Mouse (Mus musculus) urinary bladder, postnatal 10 days (tissue): ENCODE data around the gene Arid1a.
"Not testable (repeated sequence)": the region's sequence is repeated elsewhere in the genome, so short reads cannot be mapped to it uniquely, and the experiment has no call there.

Experiments
- DNase-seq: peaks from one replicate; pipeline ENCODE4 v3.0.0; 2022; ENCODE audit warnings: low spot score

The Arid1a gene

GRCm38 (mm10) chr4:133651986-133652385, 104.6 kb downstream of the Arid1a start:
- DNase-seq: no peak

DNA sequence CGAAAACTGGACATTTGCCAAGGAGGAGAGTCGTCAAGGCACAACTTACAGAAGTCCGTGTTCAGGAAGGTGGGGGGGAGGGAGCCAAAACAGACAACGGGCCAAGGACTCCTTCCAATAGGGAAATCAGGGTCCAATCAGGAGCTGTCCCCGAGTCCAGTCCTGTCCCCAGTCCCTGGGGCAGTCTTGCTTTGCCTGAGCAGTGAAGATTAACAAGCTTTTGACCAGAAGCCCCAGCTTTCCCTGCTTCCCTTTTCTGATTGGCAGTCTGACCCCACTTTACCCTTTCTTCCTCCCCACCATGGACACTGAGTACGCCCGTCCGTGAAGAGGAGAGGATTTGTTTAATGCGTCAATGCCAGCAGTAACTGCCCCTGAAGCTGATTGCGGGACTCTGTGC, 105.1 kb downstream of the Arid1a start:
- DNase-seq: no peak

GRCm38 (mm10) chr4:133649989-133650699, 106.4 kb downstream of the Arid1a start, which contains the start of gene Zdhhc18:
Gene Zdhhc18 (minus strand): TSS chr4:133650154.
- no peak for DNase-seq

GRCm38 (mm10) chr4:133649464-133649863, 107.1 kb downstream of the Arid1a start:
- DNase-seq: not testable (repeated sequence)

- DNase-seq: no peak
Measured at GRCm38 (mm10) chr4:133645680-133646079, 110.9 kb downstream of the Arid1a start.

DNA sequence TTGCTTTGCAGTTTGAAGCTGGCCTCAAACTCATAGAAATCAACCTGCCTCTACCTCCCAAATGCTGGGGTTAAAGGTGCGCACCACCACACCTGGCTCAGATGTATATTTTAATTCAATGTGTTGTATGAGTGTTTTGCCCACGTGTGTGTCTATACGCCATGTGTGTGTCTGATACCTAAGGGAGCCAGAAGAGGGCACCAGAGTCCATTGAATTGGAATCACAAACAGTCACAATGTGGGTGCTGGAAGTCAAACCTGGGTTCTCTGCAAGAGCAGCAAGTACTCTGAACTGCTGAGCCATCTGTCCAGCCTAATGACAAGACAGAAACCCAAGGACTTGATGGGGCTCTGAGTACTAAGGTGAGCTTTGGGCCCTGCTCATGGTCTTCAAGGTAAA, 111.4 kb downstream of the Arid1a start:
- DNase-seq: no peak

DNA sequence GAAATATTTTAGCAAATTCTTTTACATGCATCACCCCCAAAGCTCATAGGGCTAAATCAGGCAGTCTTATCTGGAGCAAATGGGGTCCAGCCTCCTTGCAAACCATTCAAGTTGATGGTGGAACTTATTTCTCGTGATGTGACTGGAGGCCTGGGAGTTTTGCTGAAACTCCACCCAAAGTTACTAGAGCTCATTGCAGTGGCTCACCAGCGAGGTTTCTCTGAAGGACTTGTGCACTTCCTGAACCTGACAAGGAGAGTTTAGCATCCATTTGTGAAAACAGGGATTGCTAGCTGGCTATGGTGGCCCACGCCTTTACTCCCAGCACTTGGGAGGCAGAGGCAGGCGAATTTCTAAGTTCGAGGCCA, 122.5 kb downstream of the Arid1a start:
- DNase-seq: no peak

DNA sequence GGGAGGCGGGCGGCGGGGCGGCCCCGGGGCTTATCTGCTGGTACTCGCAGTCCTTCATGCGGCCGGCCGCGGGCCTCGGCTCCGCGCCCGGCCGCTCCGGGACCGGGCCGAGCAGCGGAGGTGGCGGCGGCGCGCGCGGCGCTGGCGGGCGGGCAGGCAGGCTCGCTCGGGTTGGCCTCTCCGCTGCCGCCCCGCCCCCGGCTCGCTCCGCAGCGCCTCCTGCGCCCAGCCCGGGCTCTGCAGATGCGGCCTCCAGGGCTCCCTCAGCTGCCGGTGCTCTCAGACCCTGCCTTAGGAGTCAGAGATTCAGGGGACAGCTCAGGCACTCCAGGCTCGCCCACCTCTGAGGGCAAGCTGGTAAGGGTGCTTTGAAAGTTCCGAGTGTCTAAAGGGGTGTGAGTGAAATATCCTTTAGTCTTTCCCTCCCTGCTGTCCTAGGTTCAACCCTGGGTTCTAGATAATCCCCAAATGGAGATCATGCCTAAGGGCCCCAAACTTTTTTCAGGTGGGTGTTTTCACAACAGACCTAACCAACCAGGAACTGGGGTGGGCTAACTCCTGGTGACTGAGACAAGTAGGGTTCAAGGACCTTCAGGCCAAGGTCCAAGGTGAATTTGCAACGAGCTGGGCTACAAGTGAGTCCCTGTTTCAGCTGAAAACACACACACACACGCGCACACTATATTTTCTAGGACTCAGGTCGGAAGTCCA, 123.1 kb downstream of the Arid1a start:
- DNase-seq: peak; percentile 46

- DNase-seq: no peak
Measured at GRCm38 (mm10) chr4:133632483-133633327, 123.9 kb downstream of the Arid1a start.

- DNase-seq: no peak
Measured at GRCm38 (mm10) chr4:133631769-133632411, 124.7 kb downstream of the Arid1a start.

- no peak for DNase-seq
Measured at GRCm38 (mm10) chr4:133631071-133631768, 125.3 kb downstream of the Arid1a start.

GRCm38 (mm10) chr4:133630326-133630920, 126.1 kb downstream of the Arid1a start:
- DNase-seq: no peak

GRCm38 (mm10) chr4:133629191-133629590, 127.4 kb downstream of the Arid1a start:
- DNase-seq: no peak
